Mouse (Mus musculus) kidney, adult 18-20 months (tissue): ENCODE results near the gene Rpl27a.

Experiments used
- DNase-seq: peaks from one replicate; pipeline ENCODE4 v3.0.0; 2021

The Rpl27a gene

GRCm38 (mm10) chr7:109525740-109526663, 7.1 kb downstream of the Rpl27a start:
- DNase-seq: peak; percentile 46

DNA sequence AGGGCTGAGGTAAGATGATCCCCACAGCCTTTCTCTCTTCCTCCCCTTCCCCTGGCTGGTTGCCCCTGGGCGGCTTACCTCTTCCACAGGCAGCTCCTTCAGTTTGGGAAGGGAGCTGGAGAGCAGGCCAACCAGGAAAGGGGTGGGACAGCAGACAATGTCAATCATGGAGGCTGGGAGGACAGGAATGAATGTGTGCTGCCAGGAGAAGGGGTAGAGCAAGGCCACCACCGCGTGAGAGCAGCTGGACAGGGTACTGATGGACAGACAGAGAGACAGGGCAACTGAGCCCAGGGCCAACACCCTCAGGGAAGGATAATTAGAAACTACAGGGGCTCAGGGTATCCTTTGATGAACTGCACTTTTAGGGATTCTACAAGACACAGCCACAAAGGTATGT, 8.6 kb downstream of the Rpl27a start:
- DNase-seq: no peak

DNA sequence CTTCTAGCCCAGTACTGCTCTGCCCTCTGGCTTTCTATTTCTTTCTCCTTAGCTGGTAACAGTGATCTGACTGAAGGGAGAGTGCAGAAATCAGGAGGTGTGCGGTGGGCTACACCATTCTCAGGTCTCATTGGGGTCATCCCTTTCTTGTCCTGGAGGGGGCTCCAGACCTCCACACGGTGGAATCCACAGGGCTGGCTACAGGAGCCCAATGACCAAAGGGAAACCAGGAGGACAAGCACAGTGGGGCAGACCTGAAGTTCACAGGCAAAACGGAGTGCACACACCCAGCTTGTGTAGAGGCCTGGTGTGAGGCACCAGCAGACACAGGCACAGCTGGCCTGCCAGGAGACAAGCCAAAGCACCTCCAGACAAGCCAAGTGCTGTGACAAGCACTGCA, 9.4 kb downstream of the Rpl27a start:
- peak; percentile 51 for DNase-seq

GRCm38 (mm10) chr7:109529741-109530140, 10.8 kb downstream of the Rpl27a start:
- no peak for DNase-seq

GRCm38 (mm10) chr7:109531501-109531900, 12.6 kb downstream of the Rpl27a start:
- DNase-seq: no peak

DNA sequence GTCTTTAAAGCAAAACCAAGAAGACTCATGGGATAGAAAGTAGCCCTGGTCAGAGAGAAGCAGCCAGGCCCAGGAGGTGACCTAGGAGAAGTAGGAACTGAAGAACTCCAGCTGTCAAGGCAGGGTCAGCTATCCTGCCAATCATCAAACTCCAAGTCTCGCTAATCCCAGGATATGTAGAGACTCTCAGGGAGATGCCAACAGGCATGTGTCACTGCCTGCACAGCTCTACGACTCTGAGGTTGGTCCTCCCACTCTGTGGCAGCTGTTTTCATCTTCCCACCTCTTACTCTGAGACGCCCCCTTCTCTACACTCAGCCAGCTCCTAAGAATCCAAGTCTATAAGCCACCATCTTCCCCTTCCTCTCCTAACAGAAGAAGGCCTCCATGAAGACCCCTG, 13.7 kb downstream of the Rpl27a start:
- DNase-seq: no peak

DNA sequence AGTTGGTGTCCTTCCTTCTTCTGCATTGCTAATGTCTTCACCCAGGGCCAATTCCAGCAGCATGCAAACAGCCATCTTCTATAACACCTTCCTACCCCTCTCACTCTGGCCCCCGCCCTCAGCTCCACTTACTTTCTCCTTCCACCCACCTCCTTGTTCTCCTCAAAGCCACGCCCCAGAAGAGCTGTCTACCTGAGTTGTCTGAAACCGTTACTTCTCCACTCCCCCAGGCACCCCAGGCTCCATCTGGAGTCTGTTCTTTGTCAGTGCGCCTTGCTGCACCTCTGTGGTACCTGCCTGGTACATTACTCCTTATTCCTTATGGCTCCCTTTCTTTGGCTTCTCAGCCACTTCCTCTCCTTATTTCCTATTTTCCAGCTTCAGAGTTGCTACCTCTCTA, 14.2 kb downstream of the Rpl27a start:
- DNase-seq: no peak

GRCm38 (mm10) chr7:109533888-109534287, 14.9 kb downstream of the Rpl27a start:
- DNase-seq: no peak

DNA sequence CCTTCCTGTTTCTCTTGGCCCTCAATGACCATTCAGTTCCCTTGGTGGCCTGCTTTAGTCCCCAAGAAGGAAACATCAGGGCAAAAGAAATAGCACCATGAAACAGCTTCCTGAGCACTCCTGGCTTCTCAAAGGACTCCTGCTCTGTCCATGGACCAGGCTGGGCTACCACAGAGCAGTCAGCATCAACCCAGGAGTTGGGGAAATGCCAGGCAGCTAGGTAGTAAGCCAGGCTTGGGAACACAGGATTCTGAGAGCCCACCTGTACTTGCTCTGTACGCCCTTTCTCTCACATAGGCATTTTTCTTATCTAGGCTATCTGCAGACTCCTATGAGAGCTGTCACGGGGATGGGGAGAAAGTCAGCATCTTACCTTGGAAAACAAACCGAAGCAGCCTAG, 16.0 kb downstream of the Rpl27a start:
- DNase-seq: no peak

DNA sequence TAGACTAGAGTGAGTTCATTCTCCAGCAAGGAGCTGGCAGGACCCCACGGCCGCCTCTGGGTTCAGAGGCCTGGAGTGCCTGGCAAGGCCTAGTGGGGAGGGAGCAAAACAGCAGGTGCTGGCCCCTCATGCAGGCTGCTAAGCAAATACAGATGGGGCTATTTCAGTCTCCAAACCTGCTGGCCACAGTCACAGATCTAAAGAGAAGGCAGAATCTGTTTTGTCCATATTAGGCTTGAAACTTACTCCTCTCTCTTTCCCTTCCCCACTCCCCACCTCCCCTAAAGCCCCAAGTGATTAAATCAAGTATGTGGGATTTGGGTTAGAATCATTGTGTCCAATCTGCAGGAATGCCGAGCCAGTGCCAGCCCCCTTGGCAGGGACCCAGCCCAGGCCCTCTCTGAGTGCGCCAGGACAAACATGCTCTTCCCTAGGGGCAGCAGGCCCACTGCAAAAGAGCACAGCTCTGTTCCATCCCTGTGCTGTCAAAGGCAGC, 17.6 kb downstream of the Rpl27a start:
- DNase-seq: no peak

GRCm38 (mm10) chr7:109540902-109541301, 22.0 kb downstream of the Rpl27a start:
- DNase-seq: no peak

DNA sequence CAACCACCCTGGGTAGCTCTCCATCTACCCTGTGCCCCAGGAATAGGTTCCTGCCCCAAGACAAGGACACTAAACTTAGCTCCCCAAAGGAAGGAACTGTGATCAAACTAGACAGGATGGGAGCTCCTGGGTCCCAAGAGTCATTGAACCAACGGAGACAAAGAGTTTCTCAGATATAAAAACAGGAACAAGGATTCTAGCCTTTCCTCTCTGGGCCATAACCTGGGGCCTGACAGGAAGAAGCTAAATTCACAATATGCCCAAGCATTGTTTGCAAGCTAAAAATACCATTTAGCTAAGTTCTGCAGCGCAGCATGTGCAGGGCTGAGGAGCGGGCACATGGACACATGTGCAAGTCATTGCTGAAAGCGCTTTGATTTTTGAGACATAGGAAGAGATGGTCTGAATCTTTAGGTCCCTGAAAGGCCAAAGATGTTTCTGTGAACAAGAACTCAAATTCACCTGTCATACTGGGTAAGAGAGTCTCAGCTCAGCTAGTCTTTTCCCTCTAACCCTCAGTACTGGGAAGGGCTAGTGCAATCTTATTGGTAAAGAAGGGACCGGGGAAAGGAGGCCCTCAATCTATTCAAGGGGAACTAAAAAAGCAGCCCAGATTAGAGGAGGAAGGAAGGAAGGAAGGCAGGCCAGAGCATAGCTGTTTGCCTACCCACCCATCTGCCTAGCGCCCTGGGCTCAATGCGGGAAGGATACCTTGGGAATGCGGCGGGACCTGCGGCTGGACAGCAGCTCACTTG, 22.8 kb downstream of the Rpl27a start:
- DNase-seq: no peak

DNA sequence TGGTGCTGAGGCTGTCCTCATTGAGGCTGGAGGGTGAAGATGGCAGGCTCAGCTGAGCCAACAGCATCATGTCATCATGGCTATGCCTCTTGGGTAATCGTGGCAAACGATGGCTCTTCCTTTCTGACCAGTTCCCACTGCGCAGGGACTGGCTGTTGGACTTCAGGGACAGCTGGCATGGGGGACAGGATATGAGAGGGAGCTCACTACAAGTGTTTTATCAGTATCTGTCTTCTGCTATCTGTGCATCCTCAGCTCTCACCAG, 23.3 kb downstream of the Rpl27a start:
- DNase-seq: no peak

DNA sequence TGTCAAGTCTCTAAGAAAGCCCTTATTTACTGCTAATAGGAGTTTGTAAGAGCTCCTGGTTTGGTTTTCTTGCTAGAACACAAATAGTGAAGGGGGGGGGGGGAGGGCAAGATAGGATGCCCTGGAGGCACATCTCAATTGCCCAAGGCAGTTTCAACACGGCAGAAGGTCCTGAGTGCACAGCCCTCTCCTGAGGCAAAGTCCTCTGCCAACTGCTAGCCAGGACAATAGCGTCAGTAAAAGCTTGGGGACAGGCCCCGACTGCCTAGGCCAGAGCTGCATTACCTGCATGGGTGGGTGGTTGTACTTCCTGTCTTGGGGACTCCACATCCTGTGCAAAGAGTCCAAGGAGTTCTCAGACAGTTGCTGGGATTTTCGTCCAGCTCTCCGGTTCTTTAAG, 25.8 kb downstream of the Rpl27a start:
- no peak for DNase-seq

GRCm38 (mm10) chr7:109545255-109545993, 26.5 kb downstream of the Rpl27a start:
- DNase-seq: no peak

GRCm38 (mm10) chr7:109546186-109546585, 27.2 kb downstream of the Rpl27a start:
- no peak for DNase-seq

DNA sequence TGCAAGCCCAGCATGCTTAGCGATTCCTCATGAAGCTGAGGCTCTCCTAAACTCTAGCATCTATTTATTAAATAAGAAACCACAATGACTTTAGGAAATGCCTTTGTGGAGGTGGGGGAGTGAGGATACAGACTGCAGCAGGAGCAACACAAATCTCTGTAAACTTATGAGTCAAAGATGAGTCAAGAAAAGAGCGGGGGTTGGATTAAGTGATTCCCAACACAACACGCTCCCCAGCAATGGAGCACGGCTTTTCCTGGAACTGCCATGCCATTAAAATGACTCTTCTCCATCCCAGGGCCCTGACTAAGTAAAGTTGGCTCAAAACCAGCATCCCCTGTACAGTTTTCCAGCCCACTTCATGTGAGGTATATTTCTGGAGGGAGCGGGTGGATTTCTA, 27.8 kb downstream of the Rpl27a start:
- no peak for DNase-seq

GRCm38 (mm10) chr7:109559536-109559935, 40.6 kb downstream of the Rpl27a start:
- no peak for DNase-seq

DNA sequence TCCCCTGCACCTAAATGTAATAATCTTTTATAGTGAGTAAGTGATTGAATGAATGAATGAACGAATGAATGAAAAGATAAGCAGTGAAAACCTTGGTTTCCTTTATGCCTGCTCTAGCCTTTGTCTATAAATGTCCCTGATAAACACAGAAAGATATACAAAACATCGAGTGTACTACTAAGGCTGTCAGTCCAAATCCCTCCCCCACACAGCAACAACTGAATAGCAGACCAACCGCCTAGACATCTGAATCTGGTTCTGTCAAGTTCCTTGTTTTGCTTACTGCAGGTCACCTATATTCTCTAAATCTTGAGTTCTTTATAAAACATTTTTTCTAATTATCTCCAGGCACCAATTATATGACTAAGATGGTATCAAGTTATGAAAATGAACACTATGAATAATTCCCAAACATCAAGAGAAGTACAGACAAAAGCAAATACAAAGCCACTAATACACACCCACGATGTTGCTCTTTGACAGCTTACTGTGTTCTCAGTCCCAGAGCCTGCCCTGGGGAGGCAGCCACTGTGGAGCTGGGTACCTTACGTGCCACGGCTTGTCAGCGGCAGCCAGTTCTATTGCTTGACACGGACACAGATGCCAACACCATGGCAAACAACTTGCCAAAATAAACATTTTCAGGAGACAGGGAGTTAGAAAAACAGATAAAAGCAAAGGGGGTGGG, 42.7 kb downstream of the Rpl27a start:
- no peak for DNase-seq

GRCm38 (mm10) chr7:109562154-109562599, 43.2 kb downstream of the Rpl27a start:
- no peak for DNase-seq

- DNase-seq: no peak
Observed at GRCm38 (mm10) chr7:109562676-109563075, 43.7 kb downstream of the Rpl27a start.

- DNase-seq: no peak
Observed at GRCm38 (mm10) chr7:109563775-109564362, 44.9 kb downstream of the Rpl27a start.
